Mouse (Mus musculus) kidney, embryonic 14.5 days (tissue): ENCODE data around the gene Gtf2h3. TPM values are rescaled to one million over a fixed set of nuclear protein-coding genes. Genes with fewer than 3 reads are reported as not detected.
A peak's percentile ranks its signal among the peaks of the same experiment; 100 is the strongest.

ENCODE experiments used
- ATAC-seq: fragments of 200-750 bp; cut with Nextera tagmentation; 2 replicates; pipeline ENCODE4 v1.8.0; 2017; ENCODE audit warnings: moderate number of reproducible peaks, mild to moderate bottlenecking, moderate TSS enrichment, moderate library complexity; ENCODE audit not compliant: low FRiP score, low TSS enrichment
- H3K27ac ChIP-seq: fragments of 300-500 bp; sonication (generic); 2 replicates; pipeline ENCODE4 v1.5.1; 2014; ENCODE audit warnings: low read depth, mild to moderate bottlenecking, low read length, moderate library complexity, mixed read lengths
- H3K27me3 ChIP-seq: fragments of 300-500 bp; sonication (generic); 2 replicates; pipeline ENCODE4 v1.6.1; 2014; ENCODE audit warnings: mild to moderate bottlenecking, low read length; ENCODE audit not compliant: control insufficient read depth, insufficient read depth
- H3K36me3 ChIP-seq: fragments of 300-500 bp; sonication (generic); 2 replicates; pipeline ENCODE4 v1.6.1; 2014; ENCODE audit warnings: low read length, mixed read lengths; ENCODE audit not compliant: control insufficient read depth, insufficient read depth
- H3K4me1 ChIP-seq: fragments of 300-500 bp; sonication (generic); 2 replicates; pipeline ENCODE4 v1.6.1; 2014; ENCODE audit warnings: low read length, mixed read lengths; ENCODE audit not compliant: control insufficient read depth, insufficient read depth
- H3K4me2 ChIP-seq: fragments of 300-500 bp; sonication (generic); replicated peaks from 2 replicates; pipeline ENCODE4 v1.6.1; 2014; ENCODE audit warnings: low read depth, mild to moderate bottlenecking, low read length
- H3K4me3 ChIP-seq: fragments of 300-500 bp; sonication (generic); 2 replicates; pipeline ENCODE4 v1.5.1; 2014; ENCODE audit warnings: mild to moderate bottlenecking, low read length
- H3K9ac ChIP-seq: fragments of 300-500 bp; sonication (generic); 2 replicates; pipeline ENCODE4 v1.6.1; 2014; ENCODE audit warnings: low read depth, mild to moderate bottlenecking, low read length, moderate library complexity
- H3K9me3 ChIP-seq: fragments of 300-500 bp; sonication (generic); 2 replicates; pipeline ENCODE4 v1.6.1; 2016; ENCODE audit warnings: low read length; ENCODE audit not compliant: control insufficient read depth
- WGBS: fragments of 180-500 bp; shearing (Covaris S2); extraction: QIAGEN DNeasy Blood & Tissue Kit; methylation state at CpG from one replicate; pipeline ENCODE4 v1.1.7; 2014; 5-methylcytosine and 5-hydroxymethylcytosine counted together
- polyA plus RNA-seq: library from polyadenylated mRNA; unstranded; fragments of >200 nt; fragmentation: Nextera tagmentation; extraction: Ambion mirVana; gene quantifications from 2 replicates; pipeline ENCODE4 v1.2.1, GENCODE M21; 2014

The Gtf2h3 gene
- polyA plus RNA-seq, 1 experiment from 2014 or later = 79.8 TPM

- peak within 1 kb of the TSS; percentile 65 for H3K9ac ChIP-seq
- H3K4me3 ChIP-seq = peak within 1 kb of the TSS; percentile 79
- H3K27ac ChIP-seq = peak within 1 kb of the TSS; percentile 69
- H3K9me3 ChIP-seq = no peaks in the 10 kb centered on the region
- H3K4me1 ChIP-seq = 0 out of 2 replicates have a peak, but pooled peaks cover 3% of the 10 kb centered on the region
- peak within 1 kb of the TSS; percentile 74 for H3K4me2 ChIP-seq
- no peaks in the 10 kb centered on the region for H3K27me3 ChIP-seq
- under 1% methylated on average over 66 of the region's 66 CpGs for WGBS
- H3K36me3 ChIP-seq = peaks cover 41% of the 10 kb centered on the region
- ATAC-seq = peak; percentile 87
Measured at GRCm38 (mm10) chr5:124552558-124553307, 26.2 kb upstream of the Gtf2h3 start, which contains the start of gene Ddx55. Gene Ddx55, plus strand, starts transcription at chr5:124552864.

DNA sequence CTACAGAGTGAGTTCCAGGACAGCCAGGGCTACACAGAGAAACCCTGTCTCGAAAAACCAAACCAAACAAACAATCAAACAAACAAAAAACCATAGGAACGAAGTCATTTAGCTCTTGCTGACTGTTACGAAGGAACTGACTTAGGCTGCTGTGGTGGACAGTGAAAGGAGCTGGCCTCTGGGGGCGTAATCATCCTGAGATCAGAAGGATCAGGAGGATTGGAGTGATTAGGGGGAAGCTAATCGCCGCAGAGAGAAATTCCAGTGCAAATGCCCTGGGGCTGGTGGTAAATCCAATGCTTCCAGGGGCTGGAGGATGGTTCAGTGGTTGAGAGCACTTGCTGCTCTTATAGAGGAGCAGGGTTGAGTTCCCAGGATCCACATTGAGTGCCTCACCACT lies 25.3 kb upstream of the Gtf2h3 start:
- Histone ChIP-seq H3K36me3 (peaks cover 40% of the 10 kb centered on the region), H3K9ac (no peak overlapping the region), H3K4me3 (peak overlapping the region; percentile 79), H3K9me3 (no peaks in the 10 kb centered on the region), H3K4me1 (0 out of 2 replicates have a peak, but pooled peaks cover 3% of the 10 kb centered on the region), H3K27ac (no peak overlapping the region), H3K27me3 (no peaks in the 10 kb centered on the region), H3K4me2 (peak overlapping the region; percentile 74; the same call in 1 of the 2 replicates)
- ATAC-seq = no peak
- WGBS = 75% methylated on average over 6 of the region's 6 CpGs

GRCm38 (mm10) chr5:124555145-124555544 lies 23.8 kb upstream of the Gtf2h3 start:
- H3K36me3 ChIP-seq = peaks cover 49% of the 10 kb centered on the region
- H3K4me1 ChIP-seq = 0 out of 2 replicates have a peak, but pooled peaks cover 3% of the 10 kb centered on the region
- no peak overlapping the region for H3K4me3 ChIP-seq
- no peaks in the 10 kb centered on the region for H3K9me3 ChIP-seq
- no peak overlapping the region for H3K9ac ChIP-seq
- ATAC-seq = no peak
- H3K27me3 ChIP-seq = no peaks in the 10 kb centered on the region
- no peak overlapping the region for H3K27ac ChIP-seq
- WGBS = 74% methylated on average over 1 of the region's 1 CpGs
- H3K4me2 ChIP-seq = no peak overlapping the region

GRCm38 (mm10) chr5:124571068-124571467 lies 7.9 kb upstream of the Gtf2h3 start:
- Histone ChIP-seq H3K4me2 (no peak overlapping the region), H3K27me3 (no peaks in the 10 kb centered on the region), H3K27ac (no peak overlapping the region), H3K4me1 (no peaks in the 10 kb centered on the region), H3K4me3 (no peak overlapping the region), H3K9ac (no peak overlapping the region), H3K9me3 (no peaks in the 10 kb centered on the region), H3K36me3 (peaks cover 89% of the 10 kb centered on the region)
- WGBS = 88% methylated on average over 12 of the region's 12 CpGs
- no peak for ATAC-seq

GRCm38 (mm10) chr5:124575467-124575866 lies 3.5 kb upstream of the Gtf2h3 start:
- Histone ChIP-seq H3K9me3 (no peaks in the 10 kb centered on the region), H3K4me3 (no peak overlapping the region), H3K27ac (no peak overlapping the region), H3K4me2 (no peak overlapping the region), H3K27me3 (no peaks in the 10 kb centered on the region), H3K4me1 (peaks cover 10% of the 10 kb centered on the region; the same call in 1 of the 2 replicates), H3K9ac (no peak overlapping the region), H3K36me3 (peaks cover 73% of the 10 kb centered on the region)
- no peak for ATAC-seq
- 81% methylated on average over 7 of the region's 7 CpGs for WGBS

GRCm38 (mm10) chr5:124582515-124582914 lies 3.6 kb downstream of the Gtf2h3 start:
- Histone ChIP-seq H3K9me3 (no peaks in the 10 kb centered on the region), H3K4me3 (no peak overlapping the region), H3K36me3 (peaks cover 29% of the 10 kb centered on the region), H3K4me1 (peaks cover 10% of the 10 kb centered on the region; the same call in 1 of the 2 replicates), H3K27me3 (no peaks in the 10 kb centered on the region), H3K27ac (no peak overlapping the region), H3K4me2 (no peak overlapping the region), H3K9ac (no peak overlapping the region)
- no peak for ATAC-seq
- 92% methylated on average over 5 of the region's 5 CpGs for WGBS

GRCm38 (mm10) chr5:124592768-124593167 lies 13.8 kb downstream of the Gtf2h3 start:
- no peak overlapping the region for H3K9ac ChIP-seq
- no peak for ATAC-seq
- H3K4me3 ChIP-seq = no peak overlapping the region
- H3K36me3 ChIP-seq = peaks cover 78% of the 10 kb centered on the region
- no peaks in the 10 kb centered on the region for H3K9me3 ChIP-seq
- H3K4me1 ChIP-seq = no peaks in the 10 kb centered on the region
- 94% methylated on average over 3 of the region's 3 CpGs for WGBS
- H3K4me2 ChIP-seq = no peak overlapping the region
- no peak overlapping the region for H3K27ac ChIP-seq
- H3K27me3 ChIP-seq = no peaks in the 10 kb centered on the region

DNA sequence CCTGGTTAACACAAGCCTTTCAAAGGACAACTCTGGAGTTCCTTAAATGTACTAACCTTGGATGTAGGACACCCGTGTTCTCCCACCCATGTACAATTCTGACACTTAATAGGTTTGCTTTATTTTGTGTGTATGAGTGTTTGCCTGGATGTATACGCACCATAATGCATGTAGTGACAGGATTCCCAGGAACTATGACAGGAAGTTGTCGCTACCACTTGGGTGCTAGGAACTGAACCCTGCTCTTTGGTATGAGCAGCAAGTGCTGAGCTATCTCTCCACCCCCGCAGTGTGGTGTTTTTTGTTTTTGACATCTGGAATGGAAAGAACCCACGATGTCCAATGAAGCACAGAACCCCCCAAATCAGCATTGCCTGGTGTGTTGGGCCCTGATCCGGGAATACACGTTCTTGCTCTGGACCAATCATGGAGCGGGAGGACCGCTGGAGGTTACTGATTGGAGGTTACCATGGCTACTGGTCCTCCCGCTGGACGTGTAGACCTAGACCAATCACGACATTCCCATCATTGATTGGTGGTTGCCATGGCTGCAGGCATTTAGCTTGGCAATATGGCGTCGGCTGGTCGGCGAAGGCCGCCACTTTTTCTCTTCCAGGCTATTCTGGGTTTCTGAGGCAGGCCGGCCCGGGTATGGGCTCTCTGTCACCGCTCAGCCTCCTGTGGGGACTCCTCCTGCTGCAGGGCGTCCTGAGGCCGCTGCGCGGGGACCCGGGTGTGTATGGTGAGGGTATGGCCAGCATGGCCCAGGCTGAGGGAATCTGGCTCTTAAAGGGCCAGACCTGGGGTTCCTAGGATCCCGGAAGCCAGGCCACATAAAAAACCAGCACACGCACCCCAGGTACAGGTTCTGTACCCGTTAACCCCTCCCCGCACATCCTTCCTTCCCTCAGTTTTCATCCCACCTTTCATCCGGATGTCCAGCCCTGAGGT lies 19.6 kb downstream of the Gtf2h3 start:
- H3K9ac ChIP-seq = peak overlapping the region; percentile 62
- peak; percentile 100 for ATAC-seq
- H3K4me2 ChIP-seq = peak overlapping the region; percentile 65
- H3K4me1 ChIP-seq = peaks cover 3% of the 10 kb centered on the region; the same call in 1 of the 2 replicates
- H3K9me3 ChIP-seq = no peaks in the 10 kb centered on the region
- no peak overlapping the region for H3K27ac ChIP-seq
- H3K4me3 ChIP-seq = peak overlapping the region; percentile 86
- WGBS = 7% methylated on average over 30 of the region's 30 CpGs
- peaks cover 35% of the 10 kb centered on the region for H3K36me3 ChIP-seq
- no peaks in the 10 kb centered on the region for H3K27me3 ChIP-seq
